Mouse (Mus musculus) midbrain, embryonic 16.5 days (tissue): ENCODE data around the gene Acsbg1. TPM values are rescaled to one million over a fixed set of nuclear protein-coding genes. Genes with fewer than 3 reads are reported as not detected.
"Not testable (repeated sequence)": the region's sequence is repeated elsewhere in the genome, so short reads cannot be mapped to it uniquely, and the experiment has no call there.

ENCODE experiments used
- ATAC-seq: fragments of 200-750 bp; cut with Nextera tagmentation; 2 replicates; pipeline ENCODE4 v1.8.0; 2017; ENCODE audit warnings: moderate TSS enrichment
- H3K27ac ChIP-seq: fragments of 300-500 bp; sonication (generic); 2 replicates; pipeline ENCODE4 v1.5.1; 2014; ENCODE audit warnings: mild to moderate bottlenecking, low read length, mixed read lengths
- H3K27me3 ChIP-seq: fragments of 300-500 bp; sonication (generic); 2 replicates; pipeline ENCODE4 v1.6.1; 2014; ENCODE audit warnings: low read depth, low read length, mixed read lengths; ENCODE audit not compliant: control insufficient read depth, insufficient read depth
- H3K36me3 ChIP-seq: fragments of 300-500 bp; sonication (generic); 2 replicates; pipeline ENCODE4 v1.6.1; 2014; ENCODE audit warnings: mild to moderate bottlenecking, low read length, moderate library complexity, mixed read lengths; ENCODE audit not compliant: control insufficient read depth, insufficient read depth
- H3K4me1 ChIP-seq: fragments of 300-500 bp; sonication (generic); 2 replicates; pipeline ENCODE4 v1.6.1; 2014; ENCODE audit warnings: mild to moderate bottlenecking, low read length, mixed read lengths; ENCODE audit not compliant: control insufficient read depth, insufficient read depth
- H3K4me2 ChIP-seq: fragments of 300-500 bp; sonication (generic); 2 replicates; pipeline ENCODE4 v1.6.1; 2014; ENCODE audit warnings: mild to moderate bottlenecking, low read length, mixed read lengths
- H3K4me3 ChIP-seq: fragments of 300-500 bp; sonication (generic); 2 replicates; pipeline ENCODE4 v1.5.1; 2014; ENCODE audit warnings: low read depth, mild to moderate bottlenecking, low read length, moderate library complexity, mixed read lengths
- H3K9ac ChIP-seq: fragments of 300-500 bp; sonication (generic); 2 replicates; pipeline ENCODE4 v1.6.1; 2014; ENCODE audit warnings: low read depth, low read length, mixed read lengths
- H3K9me3 ChIP-seq: fragments of 300-500 bp; sonication (generic); replicated peaks from 2 replicates; pipeline ENCODE4 v1.6.1; 2014; ENCODE audit warnings: mild to moderate bottlenecking, low read length, mixed read lengths; ENCODE audit not compliant: control insufficient read depth, poor library complexity, severe bottlenecking
- WGBS: fragments of 180-500 bp; shearing (Covaris S2); extraction: QIAGEN DNeasy Blood & Tissue Kit; methylation state at CpG from one replicate; pipeline ENCODE4 v1.1.7; 2014; 5-methylcytosine and 5-hydroxymethylcytosine counted together
- polyA plus RNA-seq: library from polyadenylated mRNA; unstranded; fragments of >200 nt; fragmentation: Nextera tagmentation; extraction: Ambion mirVana; gene quantifications from 2 replicates; pipeline ENCODE4 v1.2.1, GENCODE M21; 2015

Gene Acsbg1
- polyA plus RNA-seq, 1 experiment from 2014 or later, result 33.4 TPM

DNA sequence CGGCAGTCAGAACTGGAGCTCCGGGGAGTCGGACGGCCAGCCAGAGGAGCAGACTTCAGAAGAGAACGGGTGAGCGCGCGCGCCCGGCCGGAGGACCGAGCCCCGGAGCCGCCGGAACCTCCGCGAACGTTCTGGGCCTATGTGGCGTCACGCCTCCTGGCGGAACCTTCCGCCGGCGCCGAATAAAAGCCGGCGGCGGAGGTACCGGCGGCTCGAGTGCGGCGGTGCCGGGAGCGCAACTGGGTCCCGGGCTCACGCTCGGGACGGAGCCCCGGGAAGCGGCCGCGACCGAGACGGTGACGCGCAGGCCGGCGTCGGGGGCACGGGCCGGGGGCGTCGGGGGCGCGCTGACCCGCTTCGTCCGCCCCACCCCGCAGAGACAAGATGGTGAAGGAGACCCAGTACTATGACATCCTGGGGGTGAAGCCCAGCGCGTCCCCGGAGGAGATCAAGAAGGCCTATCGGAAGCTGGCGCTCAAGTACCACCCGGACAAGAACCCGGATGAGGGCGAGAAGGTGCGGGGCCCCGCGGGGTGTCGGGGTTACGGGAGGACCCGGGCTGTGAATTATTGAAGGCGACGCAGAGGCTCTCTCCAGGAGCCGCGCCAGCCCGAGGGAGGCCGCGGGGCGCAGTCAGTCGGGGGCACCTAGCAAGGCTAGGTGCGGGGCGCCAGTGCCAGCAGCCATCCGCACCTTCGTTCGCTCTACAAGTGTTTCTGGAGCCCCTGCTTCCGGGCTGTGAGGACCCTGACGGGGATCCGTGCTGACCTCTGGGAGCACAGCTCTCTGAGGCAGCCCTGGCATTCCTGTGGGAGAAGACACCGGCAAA is 37.9 kb upstream of the Acsbg1 start:
- Histone ChIP-seq H3K4me2 (peak overlapping the region; percentile 76), H3K4me3 (peak overlapping the region; percentile 81), H3K9me3 (no peaks in the 10 kb centered on the region), H3K9ac (peak overlapping the region; percentile 83), H3K36me3 (no peaks in the 10 kb centered on the region), H3K27ac (0 out of 2 replicates have a peak overlapping the region, but pooled peaks have one; percentile 22), H3K27me3 (peaks cover 8% of the 10 kb centered on the region; the same call in 1 of the 2 replicates), H3K4me1 (peaks cover 6% of the 10 kb centered on the region)
- peak; percentile 81 for ATAC-seq
- WGBS, result under 1% methylated on average over 77 of the region's 92 CpGs

DNA sequence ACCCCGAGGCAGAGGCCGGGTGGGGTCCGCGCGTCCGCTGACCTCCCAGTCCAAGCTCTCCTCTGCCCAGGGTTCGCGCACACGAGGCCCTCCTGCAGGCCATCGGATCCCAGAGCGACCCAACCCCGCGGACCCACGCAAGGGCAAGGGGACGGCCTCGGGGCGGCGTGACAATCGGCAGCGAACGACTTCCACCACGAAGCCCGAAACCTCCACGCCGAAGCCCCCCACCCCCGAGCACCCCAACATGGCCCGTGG is 37.3 kb upstream of the Acsbg1 start:
- Histone ChIP-seq H3K4me1 (peaks cover 6% of the 10 kb centered on the region), H3K9ac (peak overlapping the region; percentile 83), H3K9me3 (no peaks in the 10 kb centered on the region), H3K4me2 (peak overlapping the region; percentile 76), H3K27ac (no peak overlapping the region), H3K4me3 (peak overlapping the region; percentile 81), H3K27me3 (peaks cover 8% of the 10 kb centered on the region; the same call in 1 of the 2 replicates), H3K36me3 (no peaks in the 10 kb centered on the region)
- WGBS, result 7% methylated on average over 27 of the region's 27 CpGs
- ATAC-seq, result peak; percentile 66; the same call in 1 of the 2 replicates

DNA sequence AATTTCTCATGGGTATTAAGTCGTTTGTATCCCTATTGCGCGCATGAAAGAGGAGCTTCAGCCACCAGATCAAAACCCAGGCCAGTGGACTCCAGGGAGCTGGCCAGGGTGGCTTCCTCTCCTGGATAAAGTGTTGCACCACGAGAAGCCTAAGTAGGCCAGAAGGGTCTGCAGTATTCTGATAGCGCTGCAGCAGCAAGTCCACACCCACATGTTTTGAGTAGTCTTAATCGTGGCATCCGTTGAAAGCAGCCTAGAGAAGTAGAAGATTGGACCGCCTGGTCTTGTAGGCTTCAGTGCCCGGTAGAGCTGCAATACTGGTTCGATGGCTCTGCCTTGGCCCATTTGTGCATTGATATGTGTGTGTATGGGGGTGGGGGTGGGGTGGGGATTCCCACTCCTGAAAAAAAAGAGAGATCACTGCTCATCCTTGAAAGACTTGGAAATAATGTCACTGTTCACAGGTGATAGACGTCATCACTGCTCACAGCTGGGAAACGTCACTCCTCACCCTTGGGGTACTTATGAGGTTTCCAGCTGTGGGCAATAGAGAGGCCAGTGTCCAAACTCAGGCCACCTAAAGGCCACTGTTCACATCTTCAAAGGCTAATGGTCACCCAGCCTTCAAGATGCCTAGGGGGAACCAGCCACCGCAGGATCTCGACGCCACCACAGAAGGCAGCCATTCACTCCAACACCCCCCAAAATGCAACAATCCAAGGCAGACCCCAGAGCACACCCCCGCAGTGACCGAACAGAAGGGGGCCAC is 36.8 kb upstream of the Acsbg1 start, which contains the start of gene Dnaja4:
TSS of gene Dnaja4 (plus strand) at position 556 of the 769 bp plus-strand sequence.
- Histone ChIP-seq H3K9me3 (no peaks in the 10 kb centered on the region), H3K9ac (peak within 1 kb of the TSS; percentile 83), H3K27ac (0 out of 2 replicates have a peak within 1 kb of the TSS, but pooled peaks have one; percentile 22), H3K4me3 (peak within 1 kb of the TSS; percentile 81), H3K4me2 (peak within 1 kb of the TSS; percentile 76), H3K27me3 (peaks cover 8% of the 10 kb centered on the region; the same call in 1 of the 2 replicates), H3K4me1 (peaks cover 6% of the 10 kb centered on the region), H3K36me3 (no peaks in the 10 kb centered on the region)
- ATAC-seq, result peak; percentile 40
- 63% methylated on average over 17 of the region's 17 CpGs for WGBS

DNA sequence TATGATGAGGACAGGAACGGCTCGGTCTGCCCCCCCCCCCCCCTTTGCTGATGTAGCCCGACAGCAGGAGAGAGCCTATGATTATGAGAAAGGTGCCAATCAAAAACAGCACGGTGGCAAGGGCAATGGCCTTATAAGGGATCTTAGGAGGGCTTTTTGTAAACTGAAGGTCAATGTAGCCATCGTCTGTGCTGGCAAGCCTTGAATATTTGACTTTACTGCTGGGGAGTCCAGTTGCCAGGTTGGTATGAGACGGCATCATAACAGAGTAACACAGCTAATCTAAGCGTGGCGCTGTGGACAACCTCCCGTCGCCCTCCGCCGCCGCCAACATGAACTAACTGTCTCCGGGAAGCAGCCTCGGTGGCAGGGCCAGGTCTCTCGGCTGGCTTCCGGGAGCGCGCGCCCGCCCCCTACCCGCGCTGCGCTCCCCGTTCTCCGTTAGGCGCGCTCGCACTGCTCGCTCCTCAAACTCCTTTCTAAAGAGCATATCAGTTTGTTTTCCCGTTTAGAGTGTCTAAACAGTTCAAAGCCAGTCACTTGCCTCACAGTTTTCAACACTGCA is 29.7 kb upstream of the Acsbg1 start:
- H3K9ac ChIP-seq, H3K9me3 ChIP-seq, H3K27ac ChIP-seq, H3K36me3 ChIP-seq, H3K4me1 ChIP-seq, H3K27me3 ChIP-seq: not testable (repeated sequence)
- Histone ChIP-seq H3K4me3 (peak overlapping the region; percentile 33), H3K4me2 (peak overlapping the region; percentile 62)
- WGBS, result 4% methylated on average over 29 of the region's 31 CpGs
- ATAC-seq, result 0 out of 2 replicates have a peak, but pooled peaks have one; percentile 39

DNA sequence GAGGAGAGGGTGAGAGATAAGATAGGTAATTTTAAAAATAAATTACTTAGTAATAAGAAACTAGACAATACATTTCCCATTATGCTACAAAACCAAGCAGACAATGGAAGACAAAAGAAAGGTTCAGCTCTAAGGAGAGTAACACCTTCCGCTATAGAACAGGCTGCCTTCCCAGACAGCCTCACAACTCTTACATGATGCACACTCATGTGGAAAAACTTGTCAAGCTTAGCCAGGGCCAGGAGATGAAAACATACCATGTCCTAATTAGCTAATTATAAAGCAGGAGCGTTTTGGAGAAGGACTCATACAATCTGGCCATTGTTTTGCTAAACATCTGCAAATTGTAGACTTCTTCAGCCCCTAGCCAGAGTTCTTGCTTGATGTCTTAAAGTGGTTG is 29.0 kb upstream of the Acsbg1 start:
- not testable (repeated sequence) for H3K9ac ChIP-seq, H3K27ac ChIP-seq, H3K4me1 ChIP-seq, H3K9me3 ChIP-seq, ATAC-seq, H3K27me3 ChIP-seq, H3K36me3 ChIP-seq, H3K4me3 ChIP-seq, H3K4me2 ChIP-seq
- 60% methylated on average over 2 of the region's 2 CpGs for WGBS

DNA sequence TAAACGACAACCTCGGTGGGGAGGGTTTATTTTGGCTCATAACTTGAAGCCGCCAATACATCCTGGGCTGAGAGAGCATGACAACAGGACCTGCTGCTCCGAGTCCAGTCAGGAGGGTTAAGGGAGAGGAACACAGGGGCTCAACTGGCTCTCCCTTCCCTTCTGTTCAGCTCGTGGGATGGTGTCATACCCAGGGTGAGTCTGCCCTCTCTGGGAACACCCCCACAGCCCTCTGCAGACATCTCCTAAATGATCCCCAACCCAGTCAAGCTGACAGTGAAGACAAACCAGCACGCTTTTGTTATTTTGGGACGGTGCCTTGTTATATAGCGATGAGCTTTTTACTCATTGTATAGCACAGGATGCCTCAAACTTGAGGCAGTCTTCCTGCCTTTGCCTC is 27.8 kb upstream of the Acsbg1 start:
- H3K27me3 ChIP-seq, result no peaks in the 10 kb centered on the region
- H3K9ac ChIP-seq, result no peak overlapping the region
- H3K9me3 ChIP-seq, result no peaks in the 10 kb centered on the region
- H3K36me3 ChIP-seq, result no peaks in the 10 kb centered on the region
- no peak overlapping the region for H3K4me3 ChIP-seq
- H3K4me2 ChIP-seq, result no peak overlapping the region
- H3K4me1 ChIP-seq, result no peaks in the 10 kb centered on the region
- WGBS, result 74% methylated on average over 8 of the region's 8 CpGs
- H3K27ac ChIP-seq, result no peak overlapping the region
- ATAC-seq, result no peak

DNA sequence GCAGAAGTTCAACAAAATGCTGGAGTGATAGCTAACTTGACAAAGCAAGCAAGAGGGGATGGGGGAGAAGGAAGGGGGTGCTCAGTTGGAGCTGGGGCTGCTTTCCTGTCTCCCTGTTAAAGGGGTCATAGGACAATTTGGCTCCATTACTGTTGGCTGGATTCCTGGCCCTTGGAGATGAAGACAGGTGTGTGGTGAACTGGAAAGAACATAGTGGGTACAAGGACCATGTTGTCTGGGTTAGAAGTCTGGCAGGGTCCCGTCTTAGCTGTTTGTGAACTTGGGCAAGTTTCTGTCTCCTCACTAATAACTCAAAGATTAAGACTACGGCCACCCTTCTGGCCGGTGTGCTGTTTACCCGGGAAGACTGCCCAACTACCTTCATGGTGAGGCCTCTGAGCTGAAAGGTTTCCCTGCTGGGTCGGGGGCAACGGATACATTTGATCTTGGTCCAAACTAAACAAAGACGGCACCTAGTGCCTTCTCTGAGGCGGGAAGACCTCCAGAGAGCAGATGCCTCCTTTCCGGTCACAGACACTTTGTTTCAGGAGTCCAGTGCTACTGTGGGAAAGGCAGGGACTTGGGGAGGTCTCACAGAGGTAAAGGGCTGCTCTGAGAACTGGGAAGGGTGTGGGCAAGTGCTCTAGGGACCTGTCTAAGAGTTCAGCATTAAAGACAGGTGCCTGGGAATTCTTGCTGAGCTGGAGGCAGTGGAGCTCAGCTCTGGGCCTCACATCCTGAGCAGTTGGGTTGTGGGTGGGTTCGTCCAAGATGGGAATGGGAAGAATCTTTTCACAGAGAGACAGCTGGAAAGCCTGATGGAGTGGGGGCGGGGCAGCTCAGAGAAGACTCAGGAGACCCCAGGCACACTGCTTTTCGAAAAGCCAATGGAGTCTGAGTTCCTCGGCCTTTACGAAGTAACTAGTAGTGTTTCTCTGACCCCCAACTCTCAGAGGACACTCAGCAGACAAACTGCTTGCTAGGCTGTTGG is 25.9 kb upstream of the Acsbg1 start:
- Histone ChIP-seq H3K4me3 (no peak overlapping the region), H3K27ac (no peak overlapping the region), H3K36me3 (no peaks in the 10 kb centered on the region), H3K4me1 (no peaks in the 10 kb centered on the region), H3K27me3 (no peaks in the 10 kb centered on the region), H3K9ac (no peak overlapping the region), H3K4me2 (no peak overlapping the region), H3K9me3 (no peaks in the 10 kb centered on the region)
- WGBS, result 57% methylated on average over 14 of the region's 14 CpGs
- no peak for ATAC-seq

DNA sequence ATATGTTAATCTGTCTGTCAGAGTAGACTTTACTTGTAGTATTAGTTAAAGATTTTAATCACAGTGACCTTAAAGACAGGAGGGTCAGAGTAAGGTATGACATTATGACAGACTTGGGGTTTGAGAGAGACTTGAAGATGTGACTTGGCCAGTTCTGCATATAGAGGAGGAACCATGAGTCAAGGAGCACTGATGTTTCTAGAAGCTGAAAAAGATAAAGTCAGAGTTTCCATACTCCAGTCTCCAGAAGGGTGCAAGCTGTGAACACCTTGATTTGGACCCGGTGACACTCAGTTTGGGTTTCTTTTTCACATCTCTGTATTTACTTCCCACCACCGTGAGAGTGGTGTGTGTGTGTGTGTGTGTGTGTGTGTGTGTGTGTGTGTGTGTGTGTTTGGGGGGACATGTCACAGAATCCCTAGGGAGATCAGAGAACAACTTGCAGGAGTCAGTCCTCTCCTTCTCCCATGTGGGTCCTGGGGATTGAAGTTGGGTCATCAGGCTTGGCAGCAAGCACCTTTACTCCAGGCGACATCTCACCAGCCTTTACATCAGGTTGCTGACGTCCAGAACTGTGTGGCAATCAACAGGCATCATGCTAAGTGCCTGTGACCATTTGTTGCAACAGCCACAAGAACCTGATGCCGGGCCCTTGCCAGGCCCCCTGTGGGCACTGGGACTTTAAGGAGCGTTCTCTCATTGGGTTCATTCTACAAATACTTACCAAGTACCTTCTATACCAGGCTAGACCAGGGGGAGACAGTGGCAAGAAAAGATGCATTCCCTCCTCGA is 22.3 kb upstream of the Acsbg1 start:
- no peak for ATAC-seq
- WGBS, result 78% methylated on average over 7 of the region's 7 CpGs
- H3K9me3 ChIP-seq, result no peaks in the 10 kb centered on the region

More for the DNA sequence above, 22.3 kb upstream of the Acsbg1 start:
- Histone ChIP-seq H3K36me3 (no peaks in the 10 kb centered on the region), H3K27ac (no peak overlapping the region), H3K4me3 (no peak overlapping the region), H3K27me3 (no peaks in the 10 kb centered on the region), H3K9ac (no peak overlapping the region), H3K4me2 (no peak overlapping the region), H3K4me1 (no peaks in the 10 kb centered on the region)
